Mouse (Mus musculus) urinary bladder, postnatal 10 days (tissue): Measurements from ENCODE around the gene Elmod2.
"Not testable (repeated sequence)": the region's sequence is repeated elsewhere in the genome, so short reads cannot be mapped to it uniquely, and the experiment has no call there.

Experiments
- DNase-seq: peaks from one replicate; pipeline ENCODE4 v3.0.0; 2022; ENCODE audit warnings: low spot score

Gene Elmod2

GRCm38 (mm10) chr8:83331899-83332697, at the start of gene Elmod2:
TSS of gene Elmod2 (minus strand) at chr8:83332486.
- DNase-seq, result peak; percentile 93

GRCm38 (mm10) chr8:83381016-83381415, 48.7 kb upstream of the Elmod2 start:
- DNase-seq, result no peak

- no peak for DNase-seq
These were observed 47.9 kb upstream of the Elmod2 start for GRCm38 (mm10) chr8:83380141-83380540.

GRCm38 (mm10) chr8:83377231-83377630, 44.9 kb upstream of the Elmod2 start:
- DNase-seq, result no peak

DNA sequence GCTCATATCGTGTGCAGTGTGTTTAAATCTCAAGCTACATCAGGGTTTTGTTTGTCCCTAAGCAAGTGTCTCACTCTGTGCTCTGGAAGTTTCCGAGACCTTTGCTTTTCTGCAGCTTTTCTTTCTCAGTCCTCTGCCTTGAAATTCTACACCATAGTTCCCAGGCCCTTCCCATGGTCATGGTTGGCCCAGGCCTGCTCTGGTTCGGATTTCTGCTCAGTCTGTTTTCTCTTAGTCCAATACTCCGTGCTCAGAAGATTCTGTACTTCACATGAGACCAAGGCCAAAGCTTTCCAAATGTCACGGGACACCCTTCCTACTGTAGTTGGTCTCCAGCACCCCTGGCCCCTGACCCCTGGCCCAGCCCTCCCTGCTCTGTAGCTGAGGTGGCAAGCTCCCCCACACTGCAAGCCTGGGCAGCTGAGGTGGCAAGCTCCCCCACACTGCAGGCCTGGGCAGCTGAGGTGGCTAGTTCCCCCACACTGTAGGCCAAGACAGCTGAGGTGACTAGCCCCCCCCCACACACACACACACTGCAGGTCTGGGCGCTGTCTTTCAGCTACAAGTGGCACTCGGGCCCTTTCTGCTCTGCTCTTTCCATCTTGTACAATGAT, 31.0 kb upstream of the Elmod2 start:
- DNase-seq, result no peak

DNA sequence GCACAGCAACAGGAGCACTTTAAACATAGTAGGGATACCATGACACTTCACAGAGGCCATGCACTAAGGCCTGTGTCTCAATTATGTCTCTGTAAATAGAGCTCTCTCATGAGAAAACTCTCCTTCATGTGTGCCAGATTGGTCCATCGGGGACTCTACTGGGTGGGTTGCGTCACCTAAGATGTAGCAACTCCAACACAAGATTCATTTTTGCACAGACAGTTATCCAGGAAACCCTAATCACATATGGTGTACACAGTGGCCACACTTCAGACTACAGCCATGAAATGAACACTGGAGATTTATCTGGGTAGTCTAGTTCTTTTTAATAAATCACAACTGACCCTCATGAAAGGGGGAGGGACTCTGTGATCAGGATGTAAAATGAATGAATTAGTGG, 19.0 kb upstream of the Elmod2 start:
- DNase-seq, result no peak

DNA sequence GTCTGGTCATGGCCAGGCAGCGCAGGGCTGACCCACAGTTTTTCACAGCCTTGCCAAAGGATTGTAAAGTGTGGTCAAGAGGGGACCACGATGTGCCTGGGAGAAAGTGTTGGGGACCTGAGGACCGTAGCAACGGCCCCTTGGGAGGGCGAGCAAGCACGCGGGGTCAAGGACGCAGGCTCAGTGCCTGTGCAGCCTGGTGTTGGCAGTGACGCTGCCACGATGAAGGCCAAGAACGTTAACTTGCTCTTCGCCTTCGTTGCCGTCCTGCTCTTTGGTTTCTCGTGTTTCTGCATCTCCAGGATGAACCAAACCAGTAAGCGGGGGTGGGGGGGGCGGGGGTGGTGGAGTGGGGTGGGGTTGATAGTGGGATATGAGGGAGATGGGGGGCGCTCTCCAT, 16.0 kb upstream of the Elmod2 start, which contains the start of gene Mgat4d:
Gene Mgat4d, plus strand, starts transcription at position 209 of the 400 bp plus-strand sequence.
- DNase-seq, result no peak

GRCm38 (mm10) chr8:83342693-83343092, 10.4 kb upstream of the Elmod2 start:
- no peak for DNase-seq

DNA sequence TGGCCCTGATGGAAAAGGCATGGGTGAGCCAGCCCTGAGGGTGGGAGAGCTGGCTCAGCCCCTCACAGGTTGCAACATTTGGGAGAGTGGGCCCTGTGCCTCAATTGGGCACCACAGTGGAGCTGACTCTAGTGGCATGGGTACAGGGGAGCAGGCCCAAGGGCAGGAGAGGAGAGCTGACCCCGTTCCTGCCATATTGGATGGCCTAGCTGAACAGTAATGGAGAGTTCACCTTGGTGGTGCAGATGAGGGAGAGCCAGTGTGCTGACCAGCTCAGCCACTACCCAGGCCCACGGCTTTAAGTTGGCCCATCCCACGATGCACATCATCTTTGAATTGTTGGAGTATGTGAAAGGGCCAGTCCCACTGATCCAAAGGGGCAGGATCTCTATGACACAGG, 9.8 kb upstream of the Elmod2 start:
- no peak for DNase-seq

DNA sequence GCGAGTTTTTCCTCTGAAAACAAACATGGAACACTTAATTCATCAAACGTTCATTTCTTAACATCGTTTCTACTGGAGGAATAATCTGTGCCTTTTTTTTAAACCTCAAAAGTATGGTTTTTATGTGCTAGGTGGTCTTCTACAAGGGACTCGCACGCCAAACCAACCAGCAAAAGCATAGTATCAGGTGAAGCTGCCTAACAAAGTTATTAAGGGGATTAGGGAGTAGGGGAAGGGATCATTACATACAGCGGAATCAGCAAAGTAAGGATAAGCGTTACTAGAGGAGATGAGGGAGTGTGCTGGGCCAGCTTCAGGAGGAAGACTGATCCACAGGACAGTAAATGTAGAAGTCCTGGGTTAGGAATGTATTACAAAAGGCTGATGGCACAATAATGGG, 578 bp upstream of the Elmod2 start:
- no peak for DNase-seq

DNA sequence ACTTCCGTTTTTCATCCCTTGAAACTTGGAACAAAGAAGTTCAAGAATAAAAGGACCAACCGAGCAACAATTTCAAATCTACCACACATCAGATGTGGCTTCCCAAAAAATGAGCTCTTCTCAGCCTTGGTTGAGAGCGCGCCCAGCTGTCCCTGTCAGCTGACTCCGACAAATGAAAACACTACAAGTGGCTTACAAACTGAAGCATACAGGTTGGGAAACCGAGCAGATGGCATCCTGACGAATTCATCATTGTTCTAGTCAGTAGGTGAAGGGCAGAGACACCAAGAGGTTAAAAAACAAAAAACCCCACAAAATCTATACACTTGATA, 753 bp downstream of the Elmod2 start:
- DNase-seq, result no peak

- DNase-seq, result no peak
These were observed 4.4 kb downstream of the Elmod2 start for GRCm38 (mm10) chr8:83327889-83328288.

DNA sequence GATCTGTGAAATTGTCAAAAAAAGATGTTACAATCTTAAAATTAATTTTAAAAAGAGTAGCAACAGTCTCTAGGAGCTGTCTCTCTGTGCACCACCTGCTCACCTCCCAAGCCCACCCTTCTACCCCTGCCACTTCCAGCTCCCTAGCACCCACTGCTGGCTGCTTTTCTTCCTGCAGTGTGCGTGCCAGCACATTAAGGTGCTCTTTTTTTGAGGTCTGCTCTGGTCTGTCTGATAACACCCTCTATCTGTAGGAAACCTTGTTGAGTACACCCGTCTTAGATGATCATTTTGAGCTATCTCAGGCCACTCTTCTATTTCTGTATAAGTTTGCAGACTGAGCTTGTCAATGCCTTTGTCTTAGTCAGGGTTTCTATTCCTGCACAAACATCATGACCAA, 9.2 kb downstream of the Elmod2 start:
- DNase-seq, result no peak

- DNase-seq, result no peak
These were observed 9.9 kb downstream of the Elmod2 start for GRCm38 (mm10) chr8:83322374-83322773.

GRCm38 (mm10) chr8:83320543-83320942, 11.7 kb downstream of the Elmod2 start:
- DNase-seq, result no peak

GRCm38 (mm10) chr8:83315691-83316090, 16.6 kb downstream of the Elmod2 start:
- DNase-seq, result no peak

DNA sequence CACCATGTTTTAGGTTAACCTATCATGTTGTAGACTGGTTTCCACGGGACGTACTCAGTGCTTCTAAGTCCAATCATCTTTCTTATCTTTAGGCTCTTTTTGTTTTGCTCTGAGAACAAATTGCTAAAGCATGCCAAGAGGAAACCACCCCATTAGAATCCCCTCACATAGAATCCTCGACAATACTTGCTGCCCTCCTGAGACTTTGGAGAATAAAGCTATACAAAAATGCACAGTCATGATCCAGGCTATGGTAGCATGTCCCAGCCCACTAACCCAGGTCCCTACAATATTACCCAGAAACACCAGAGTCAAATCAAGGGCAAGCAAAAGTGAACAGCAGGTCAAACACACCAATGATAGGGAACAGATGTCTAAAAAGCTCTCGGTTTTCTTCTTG, 17.2 kb downstream of the Elmod2 start:
- not testable (repeated sequence) for DNase-seq

DNA sequence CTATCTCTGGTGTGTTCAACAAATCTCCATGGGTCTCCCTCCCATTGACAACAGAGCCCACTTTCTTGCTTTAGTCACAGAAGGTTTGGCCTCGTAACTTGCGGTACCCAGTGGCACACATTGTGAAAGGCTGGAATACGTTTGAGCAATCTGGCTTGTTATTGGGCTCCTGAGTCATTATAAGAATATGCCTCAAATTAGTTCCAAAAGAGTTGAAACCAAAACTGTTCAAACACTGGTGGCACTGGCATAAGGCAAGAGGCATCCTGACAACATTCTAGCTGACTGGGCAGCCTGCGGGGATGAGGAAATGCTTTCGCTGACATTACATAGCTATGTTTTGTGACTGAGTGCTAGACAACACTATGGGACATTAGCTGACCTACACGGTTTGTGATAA, 22.4 kb downstream of the Elmod2 start:
- no peak for DNase-seq

DNA sequence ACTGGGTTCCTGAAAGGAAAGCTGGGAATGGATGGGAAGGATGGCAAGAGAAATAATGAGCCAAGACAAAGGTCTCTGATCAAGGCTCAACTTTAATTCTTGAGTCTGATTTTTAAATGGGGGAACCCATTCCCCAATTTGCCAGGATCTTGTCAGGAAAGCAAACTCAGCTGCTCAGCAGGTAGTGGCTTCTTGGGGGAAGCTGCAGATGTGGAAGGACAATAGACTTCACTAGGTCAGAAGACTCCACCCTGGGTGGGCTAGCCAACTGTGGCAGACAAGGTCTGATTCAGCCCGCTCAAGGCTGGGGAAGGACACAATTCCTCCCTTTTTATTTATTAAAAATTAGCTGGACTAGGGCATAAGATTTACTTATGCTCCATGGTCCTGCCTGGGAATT, 27.3 kb downstream of the Elmod2 start:
- DNase-seq, result no peak

- DNase-seq, result no peak
These were observed 32.2 kb downstream of the Elmod2 start for GRCm38 (mm10) chr8:83300135-83300534.

GRCm38 (mm10) chr8:83297375-83297774, 34.9 kb downstream of the Elmod2 start:
- DNase-seq, result no peak

DNA sequence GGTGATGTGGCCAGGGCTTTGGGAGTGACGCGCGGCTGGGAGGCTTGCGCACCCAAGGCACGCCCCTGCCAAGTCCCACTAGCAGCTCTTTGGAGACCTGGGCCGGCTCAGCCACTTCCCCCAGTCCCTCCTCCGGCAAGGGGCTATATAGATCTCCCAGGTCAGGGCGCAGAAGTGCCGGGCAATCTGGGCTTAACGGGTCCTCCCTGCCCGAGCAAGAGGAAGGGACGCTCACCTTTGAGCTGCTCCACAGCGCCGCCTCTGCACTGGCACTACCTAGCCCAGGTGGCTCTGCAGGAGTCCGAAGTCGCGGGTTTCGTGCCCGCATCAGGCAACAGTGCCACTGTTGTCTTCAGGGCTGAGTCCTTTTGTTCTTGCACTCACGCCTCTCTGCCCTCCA, 42.1 kb downstream of the Elmod2 start, which contains the start of gene Ucp1:
Gene Ucp1, plus strand, starts transcription at position 177 of the 400 bp plus-strand sequence.
- no peak for DNase-seq

DNA sequence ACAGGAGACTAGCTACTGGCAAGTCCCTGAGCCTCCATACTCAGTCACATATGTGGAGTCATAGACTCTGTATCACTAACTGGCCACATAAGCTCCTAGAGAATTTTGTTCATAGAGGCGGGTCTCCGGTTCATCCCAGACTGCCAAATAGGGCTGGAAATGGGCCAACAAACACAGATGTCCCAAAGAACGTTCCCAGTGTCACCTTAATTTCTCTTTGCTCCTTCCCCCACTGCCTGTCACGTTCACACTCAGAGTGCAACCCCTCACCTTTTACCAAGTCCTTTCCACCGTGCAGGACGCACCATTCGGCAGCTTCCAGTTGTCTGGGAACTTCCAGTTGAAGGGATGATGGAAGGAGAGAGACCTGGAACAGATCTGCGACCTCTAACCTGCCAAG, 46.9 kb downstream of the Elmod2 start:
- DNase-seq, result no peak

DNA sequence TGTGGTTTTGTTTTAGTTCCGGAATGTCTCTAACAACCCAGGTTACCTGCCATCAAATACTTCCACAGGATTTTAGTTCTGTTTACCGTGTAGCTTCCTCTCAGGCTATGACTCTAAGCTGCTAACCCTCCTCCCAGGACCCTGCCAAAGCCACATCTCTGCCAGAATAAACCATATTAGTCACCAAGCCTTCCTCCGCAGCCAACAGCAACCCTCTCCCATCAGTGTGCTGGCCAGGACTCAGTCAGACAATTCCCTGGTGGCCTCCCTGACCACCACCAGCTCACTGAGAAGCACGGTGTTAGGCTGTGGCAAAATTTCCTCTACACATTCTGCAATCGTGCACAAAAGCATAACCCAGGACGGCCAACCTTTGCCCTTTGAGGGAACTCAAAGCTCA, 53.9 kb downstream of the Elmod2 start:
- no peak for DNase-seq
